Mouse (Mus musculus) G1E (cell line): Measurements from ENCODE around the gene Col11a1. TPM values are rescaled to one million over a fixed set of nuclear protein-coding genes. Genes with fewer than 3 reads are reported as not detected.

Experiments used
- ATAC-seq: 2 replicates; pipeline ENCODE4 v1.8.0; 2016; ENCODE audit warnings: mild to moderate bottlenecking; ENCODE audit not compliant: insufficient number of reproducible peaks, poor library complexity, low FRiP score, severe bottlenecking; ENCODE audit errors: extremely low read depth
- DNase-seq: peaks from one replicate; pipeline ENCODE4 v3.0.0; 2012; ENCODE audit warnings: low spot score
- H3K27me3 ChIP-seq: 2 replicates; pipeline ENCODE4 v1.6.1; 2012; ENCODE audit warnings: mild to moderate bottlenecking, low read length, inconsistent platforms; ENCODE audit not compliant: insufficient read depth
- H3K36me3 ChIP-seq: replicated peaks from 2 replicates; pipeline ENCODE3; 2012; ENCODE audit warnings: mild to moderate bottlenecking, inconsistent platforms
- H3K4me1 ChIP-seq: 2 replicates; pipeline ENCODE4 v1.6.1; 2012; ENCODE audit warnings: low read depth, low read length, inconsistent platforms, mixed read lengths; ENCODE audit not compliant: insufficient read depth
- H3K4me3 ChIP-seq: 2 replicates; pipeline ENCODE4 v1.5.1; 2012; ENCODE audit warnings: low read depth, mild to moderate bottlenecking, inconsistent platforms, low read length, moderate library complexity, mixed read lengths
- H3K9me3 ChIP-seq: replicated peaks from 2 replicates; pipeline ENCODE4 v1.6.1; 2012; ENCODE audit warnings: inconsistent platforms
- CTCF ChIP-seq: IDR thresholded peaks from 2 replicates; pipeline ENCODE4 v1.5.1; 2012; ENCODE audit warnings: low read depth, low read length, inconsistent platforms, mixed read lengths
- GATA1 ChIP-seq: IDR thresholded peaks from 2 replicates; pipeline ENCODE4 v1.6.1; 2012; ENCODE audit warnings: borderline replicate concordance, low read length, inconsistent platforms, mixed read lengths
- GATA2 ChIP-seq: IDR thresholded peaks from 2 replicates; pipeline ENCODE4 v1.6.1; 2012; ENCODE audit warnings: low read depth, low read length, inconsistent platforms, borderline replicate concordance
- POLR2AphosphoS5 ChIP-seq: IDR thresholded peaks from 2 replicates; pipeline ENCODE4 v1.6.1; 2012; ENCODE audit warnings: low read depth, low read length, inconsistent platforms; ENCODE audit not compliant: insufficient replicate concordance
- TAL1 ChIP-seq: conservative IDR thresholded peaks from 2 replicates; pipeline ENCODE4 v1.6.1; 2012; ENCODE audit warnings: low read depth, low read length, inconsistent platforms, mixed read lengths
- polyA plus RNA-seq: library from polyadenylated mRNA; stranded (reverse); fragments of >175 nt; gene quantifications from 2 replicates; pipeline ENCODE4 v1.2.3, GENCODE M21; 2012
- total RNA-seq, 2 experiments: library from RNA; stranded (forward) in 1 of 2; stranded (reverse) in 1 of 2; fragments of 200-1000 nt in 1 of 2; fragments of >200 nt in 1 of 2; fragmentation: Nextera tagmentation in 1 of 2; gene quantifications; 2 replicates each; pipeline ENCODE4 v1.2.3; 2014 to 2017

Gene Col11a1
- total and polyA plus RNA-seq, 3 experiments = 0.22 TPM; not detected in 2

DNA sequence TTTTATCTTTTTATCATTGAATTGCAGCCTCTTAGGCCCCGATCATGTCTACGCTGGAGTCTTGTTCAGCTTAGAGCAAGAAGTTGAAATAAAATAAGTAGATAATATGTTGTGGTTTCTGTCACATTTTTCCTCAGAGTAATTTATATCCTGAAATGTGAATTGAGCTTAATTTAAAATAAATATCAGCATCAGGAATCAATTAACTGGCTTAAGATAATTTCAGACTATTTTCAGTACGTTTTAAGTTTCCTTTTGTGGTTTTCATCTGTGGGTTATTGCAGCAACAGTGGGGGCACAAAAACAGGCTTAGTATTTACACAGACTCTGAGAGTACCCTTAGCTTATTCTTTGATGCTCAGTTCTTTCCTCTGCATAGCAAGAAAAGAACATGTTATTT, 23.2 kb downstream of the Col11a1 start:
- Histone ChIP-seq H3K9me3 (no peaks in the 10 kb centered on the region), H3K4me1 (no peaks in the 10 kb centered on the region), H3K27me3 (no peaks in the 10 kb centered on the region), H3K36me3 (no peaks in the 10 kb centered on the region), H3K4me3 (no peak overlapping the region)
- TF ChIP-seq POLR2AphosphoS5 = no peak
- TF ChIP-seq TAL1 = no peak
- no peak for TF ChIP-seq GATA1
- TF ChIP-seq GATA2 = no peak
- no peak for TF ChIP-seq CTCF
- ATAC-seq (no peak), DNase-seq (no peak)

DNA sequence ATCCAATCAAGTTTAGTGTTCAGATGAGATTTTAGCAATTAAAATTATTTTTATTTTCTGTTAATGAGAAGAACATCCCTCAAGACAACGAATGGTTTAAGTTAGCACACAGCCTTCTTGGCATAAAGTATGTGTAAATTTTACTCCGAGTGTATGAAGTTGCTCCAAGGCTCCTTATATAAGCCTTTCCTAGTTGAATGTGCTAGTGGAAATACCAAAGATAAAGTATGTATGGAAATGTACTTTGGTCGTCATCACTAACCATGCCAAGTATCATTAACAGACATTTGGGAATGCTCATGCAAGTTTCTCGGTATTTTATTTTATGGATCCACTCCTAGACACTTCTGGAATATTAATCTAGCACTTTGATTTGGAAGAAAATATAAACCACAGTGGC, 34.8 kb downstream of the Col11a1 start:
- Histone ChIP-seq H3K27me3 (no peaks in the 10 kb centered on the region), H3K9me3 (peaks cover 3% of the 10 kb centered on the region; the same call in 1 of the 2 replicates), H3K4me3 (no peak overlapping the region), H3K4me1 (no peaks in the 10 kb centered on the region), H3K36me3 (no peaks in the 10 kb centered on the region)
- no peak for TF ChIP-seq TAL1
- no peak for TF ChIP-seq CTCF
- no peak for TF ChIP-seq GATA2
- DNase-seq (no peak), ATAC-seq (no peak)

DNA sequence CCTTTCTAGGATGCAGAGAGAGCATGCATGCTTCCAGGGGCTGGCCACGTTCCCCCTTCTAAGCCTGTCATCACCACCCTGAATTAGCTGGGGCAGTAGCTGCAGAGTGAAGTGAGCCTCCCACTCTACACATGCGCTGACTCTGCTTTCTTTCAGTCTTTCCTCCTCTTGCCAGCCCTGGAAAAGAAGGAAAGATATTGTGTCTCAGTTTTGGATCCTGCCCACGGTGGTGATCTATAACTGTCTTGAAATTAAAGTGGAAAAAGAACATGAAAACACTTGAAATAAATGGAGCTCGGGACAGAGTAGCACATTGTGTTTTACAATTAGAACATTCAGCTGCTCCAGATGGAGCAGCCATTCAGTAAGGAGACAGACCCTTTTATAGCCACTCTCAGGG, 35.2 kb downstream of the Col11a1 start:
- TF ChIP-seq CTCF = no peak
- peaks cover 3% of the 10 kb centered on the region; the same call in 1 of the 2 replicates for H3K9me3 ChIP-seq
- DNase-seq = no peak
- ATAC-seq = no peak
- no peak overlapping the region for H3K4me3 ChIP-seq
- H3K4me1 ChIP-seq = no peaks in the 10 kb centered on the region
- no peaks in the 10 kb centered on the region for H3K36me3 ChIP-seq
- no peaks in the 10 kb centered on the region for H3K27me3 ChIP-seq

DNA sequence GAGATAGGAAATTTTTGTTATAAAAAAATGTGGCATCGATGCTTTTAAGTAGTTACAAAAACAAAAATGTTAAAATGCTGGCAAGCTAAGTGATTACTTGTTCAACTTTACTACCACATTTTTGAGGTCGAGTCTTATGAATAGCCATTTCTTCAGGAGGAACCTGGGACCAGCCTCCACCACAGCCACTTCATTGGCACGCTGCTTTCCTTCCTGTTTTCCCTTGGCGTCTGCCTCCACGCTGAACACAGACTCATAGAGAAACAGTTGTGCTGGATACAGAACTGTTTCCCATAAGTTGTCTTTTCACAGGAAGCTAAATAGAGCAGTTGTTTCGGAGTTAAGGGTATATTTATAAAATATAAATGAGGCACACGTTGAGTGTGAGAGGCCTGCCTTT, 69.0 kb downstream of the Col11a1 start:
- no peak for ATAC-seq
- no peak for TF ChIP-seq GATA2
- no peak for TF ChIP-seq CTCF
- no peak for TF ChIP-seq GATA1
- TF ChIP-seq TAL1 = no peak
- no peak for TF ChIP-seq POLR2AphosphoS5
- no peak overlapping the region for H3K4me3 ChIP-seq
- no peaks in the 10 kb centered on the region for H3K9me3 ChIP-seq
- no peaks in the 10 kb centered on the region for H3K4me1 ChIP-seq
- no peaks in the 10 kb centered on the region for H3K27me3 ChIP-seq
- no peaks in the 10 kb centered on the region for H3K36me3 ChIP-seq
- no peak for DNase-seq

DNA sequence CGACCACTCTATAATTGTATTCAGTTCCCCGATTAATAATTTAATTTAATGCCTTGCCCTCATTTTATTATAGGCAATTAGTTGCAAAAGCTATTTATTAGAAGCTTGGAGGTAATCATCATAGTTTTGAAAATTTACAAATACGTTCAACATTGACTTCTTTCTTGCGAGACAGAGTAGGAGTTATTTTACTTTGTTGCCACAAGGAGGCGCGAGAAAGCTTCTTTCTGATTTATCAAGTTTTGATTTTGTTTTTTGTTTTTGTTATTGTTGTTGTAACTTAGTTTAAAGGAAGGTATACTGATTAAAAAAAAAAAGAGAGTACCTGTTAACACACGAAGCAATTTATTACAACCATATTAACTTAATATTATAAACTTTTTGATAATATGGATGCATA, 76.8 kb downstream of the Col11a1 start:
- TF ChIP-seq TAL1 (no peak), GATA1 (no peak), CTCF (no peak), POLR2AphosphoS5 (no peak), GATA2 (no peak)
- DNase-seq = no peak
- no peaks in the 10 kb centered on the region for H3K36me3 ChIP-seq
- H3K27me3 ChIP-seq = no peaks in the 10 kb centered on the region
- no peak overlapping the region for H3K4me3 ChIP-seq
- H3K9me3 ChIP-seq = no peaks in the 10 kb centered on the region
- no peak for ATAC-seq
- H3K4me1 ChIP-seq = no peaks in the 10 kb centered on the region

DNA sequence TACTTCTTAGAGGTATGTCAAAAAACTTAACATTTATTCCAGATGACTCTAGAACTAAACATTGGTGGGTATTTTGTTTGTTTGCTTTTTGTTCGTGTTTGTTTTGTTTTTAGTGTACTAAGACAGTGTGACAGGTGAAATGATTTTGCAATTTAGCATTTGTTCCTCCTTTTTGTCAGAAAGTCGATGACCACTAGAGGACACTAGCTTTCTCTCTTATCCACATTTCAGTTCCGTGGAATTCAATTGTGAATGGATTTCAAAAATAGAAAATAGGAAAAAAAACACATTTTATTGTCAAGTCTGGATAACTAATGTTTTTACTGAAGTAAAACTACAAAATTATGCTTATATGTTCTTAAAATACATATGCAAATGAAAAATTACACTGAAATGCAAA, 116.8 kb downstream of the Col11a1 start:
- no peaks in the 10 kb centered on the region for H3K27me3 ChIP-seq
- DNase-seq (no peak), ATAC-seq (no peak)
- TF ChIP-seq TAL1 = no peak
- H3K4me1 ChIP-seq = no peaks in the 10 kb centered on the region
- H3K4me3 ChIP-seq = no peak overlapping the region
- H3K9me3 ChIP-seq = no peaks in the 10 kb centered on the region
- H3K36me3 ChIP-seq = no peaks in the 10 kb centered on the region

DNA sequence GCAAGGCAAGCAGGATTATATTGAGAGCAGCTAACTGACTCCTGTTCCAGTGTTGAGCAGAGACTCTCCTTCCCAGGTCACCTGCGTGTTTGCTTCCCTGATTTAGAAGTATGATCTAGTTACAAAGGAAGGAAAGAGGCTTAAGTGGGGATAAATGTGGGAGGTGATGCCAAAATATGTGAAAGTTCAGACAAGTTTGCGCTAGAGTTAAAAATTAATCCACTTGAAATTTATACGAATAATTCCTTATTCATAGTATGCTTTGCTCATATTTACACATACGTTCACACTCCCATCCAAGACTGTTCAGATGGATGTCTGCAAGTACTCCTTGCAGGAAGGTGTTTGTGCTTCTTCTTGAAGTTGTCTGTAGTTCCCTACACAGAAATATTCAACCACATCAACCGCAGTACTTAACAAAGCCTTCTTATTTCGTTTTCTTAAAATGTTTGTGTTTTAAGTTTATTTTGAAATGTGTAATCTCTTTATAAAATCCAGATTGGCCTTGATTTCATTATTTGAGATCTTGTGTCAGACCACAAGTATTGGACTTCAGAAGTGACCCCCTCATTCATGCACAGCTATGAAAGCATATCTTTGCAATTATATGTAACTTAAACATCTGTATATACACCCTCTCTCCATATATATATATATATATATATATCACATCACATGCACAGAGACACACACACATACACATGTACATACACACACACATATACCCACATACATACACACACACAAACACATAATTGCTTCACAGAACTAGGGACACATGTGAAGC, 167.8 kb downstream of the Col11a1 start:
- Histone ChIP-seq H3K4me3 (no peak overlapping the region), H3K4me1 (no peaks in the 10 kb centered on the region), H3K27me3 (no peaks in the 10 kb centered on the region), H3K36me3 (no peaks in the 10 kb centered on the region), H3K9me3 (no peaks in the 10 kb centered on the region)
- ATAC-seq (no peak), DNase-seq (no peak)
- TF ChIP-seq GATA1 (no peak), TAL1 (no peak), POLR2AphosphoS5 (no peak), GATA2 (no peak), CTCF (no peak)
